Mouse (Mus musculus): ENCODE data around the gene Nek6.

DNA sequence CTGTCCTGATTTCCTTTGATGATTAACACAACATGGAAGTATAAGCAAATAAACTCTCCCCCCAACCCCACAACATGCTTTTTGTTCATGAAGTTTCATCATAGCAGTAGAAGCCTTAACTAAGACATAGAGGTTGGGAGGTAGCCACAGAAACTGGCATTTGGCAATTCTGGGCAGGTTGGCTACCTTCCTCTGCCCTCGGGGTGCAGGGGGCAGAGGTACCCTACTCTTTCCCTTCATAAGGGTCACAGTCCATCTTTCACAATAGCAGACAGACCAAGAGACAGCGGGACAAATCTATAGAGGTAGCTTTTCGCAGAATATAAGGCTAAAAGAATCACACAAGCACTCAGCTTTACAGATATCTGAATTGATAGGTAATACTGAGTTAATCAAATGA, 8.7 kb upstream of the Nek6 start:
- TF ChIP-seq POLR2A (IDR thresholded peaks at IDR 0.05; ENCODE audit: insufficient read length, low read depth) = no peak
- no peak for TF ChIP-seq TCF12 (IDR thresholded peaks at IDR 0.05; ENCODE audit: insufficient read depth, poor library complexity, severe bottlenecking)
- no peak for TF ChIP-seq MYOD1 (IDR thresholded peaks at IDR 0.05; ENCODE audit: control insufficient read depth in 1 of 3, insufficient read length in 2 of 3, low read depth in 2 of 3)
- no peak for TF ChIP-seq POLR2AphosphoS2 (IDR thresholded peaks at IDR 0.05; ENCODE audit: insufficient read length, low read depth)
- no peak for TF ChIP-seq E2F4 (IDR thresholded peaks at IDR 0.05; ENCODE audit: insufficient read depth)
- TF ChIP-seq CEBPB (IDR thresholded peaks at IDR 0.05; ENCODE audit: insufficient read depth, poor library complexity, severe bottlenecking) = no peak
- no peak for TF ChIP-seq SRF (IDR thresholded peaks at IDR 0.05; ENCODE audit: control insufficient read depth, insufficient read length, low read depth)
- TF ChIP-seq MYOG (IDR thresholded peaks at IDR 0.05; ENCODE audit: control insufficient read depth in 1 of 3, insufficient read depth in 1 of 3, insufficient read length in 2 of 3, low read depth in 2 of 3) = no peak
- TF ChIP-seq MAX (IDR thresholded peaks at IDR 0.05; ENCODE audit: low read depth) = no peak

Data from myocyte (in vitro differentiated cells).